Mouse (Mus musculus) lung, postnatal 0 days (tissue): ENCODE measurements around the gene Hyal2. TPM values are rescaled to one million over a fixed set of nuclear protein-coding genes. Genes with fewer than 3 reads are reported as not detected.

ENCODE experiments used
- ATAC-seq: fragments of 200-750 bp; cut with Nextera tagmentation; 2 replicates; pipeline ENCODE4 v1.8.0; 2017; ENCODE audit warnings: moderate library complexity
- DNase-seq: peaks from one replicate; pipeline ENCODE4 v3.0.0-alpha.2; 2016; ENCODE audit warnings: low spot score
- H3K27ac ChIP-seq: fragments of 300-500 bp; sonication (generic); 2 replicates; pipeline ENCODE4 v1.5.1; 2014; ENCODE audit warnings: antibody characterized with exemption, mild to moderate bottlenecking, low read length, mixed read lengths
- H3K27me3 ChIP-seq: fragments of 300-500 bp; sonication (generic); replicated peaks from 2 replicates; pipeline ENCODE4 v1.6.1; 2014; ENCODE audit warnings: low read length, mixed read lengths; ENCODE audit not compliant: insufficient read depth
- H3K36me3 ChIP-seq: fragments of 300-500 bp; sonication (generic); 2 replicates; pipeline ENCODE4 v1.6.1; 2014; ENCODE audit warnings: low read length, mixed read lengths; ENCODE audit not compliant: insufficient read depth
- H3K4me1 ChIP-seq: fragments of 300-500 bp; sonication (generic); 2 replicates; pipeline ENCODE4 v1.6.1; 2014; ENCODE audit warnings: antibody characterized with exemption, low read depth, low read length, mixed read lengths; ENCODE audit not compliant: insufficient read depth
- H3K4me2 ChIP-seq: fragments of 300-500 bp; sonication (generic); replicated peaks from 2 replicates; pipeline ENCODE4 v1.6.1; 2014; ENCODE audit warnings: low read depth, mild to moderate bottlenecking, low read length, moderate library complexity, mixed read lengths
- H3K4me3 ChIP-seq: fragments of 300-500 bp; sonication (generic); 2 replicates; pipeline ENCODE4 v1.5.1; 2014; ENCODE audit warnings: low read depth, low read length
- H3K9ac ChIP-seq: fragments of 300-500 bp; sonication (generic); replicated peaks from 2 replicates; pipeline ENCODE4 v1.6.1; 2014; ENCODE audit warnings: low read depth, mild to moderate bottlenecking
- H3K9me3 ChIP-seq: fragments of 300-500 bp; sonication (generic); 2 replicates; pipeline ENCODE4 v1.6.1; 2016; ENCODE audit warnings: low read length, mixed read lengths
- CTCF ChIP-seq: IDR thresholded peaks from 2 replicates; pipeline ENCODE4 v1.5.1; 2016; ENCODE audit warnings: antibody characterized with exemption, mild to moderate bottlenecking
- EP300 ChIP-seq: IDR thresholded peaks from 2 replicates; pipeline ENCODE4 v1.6.1; 2016; ENCODE audit warnings: antibody characterized with exemption, mild to moderate bottlenecking, control low read depth
- WGBS: fragments of 180-500 bp; shearing (Covaris S2); extraction: QIAGEN DNeasy Blood & Tissue Kit; methylation state at CpG from one replicate; pipeline ENCODE4 v1.1.7; 2014; 5-methylcytosine and 5-hydroxymethylcytosine counted together
- polyA plus RNA-seq: library from polyadenylated mRNA; unstranded; fragments of >200 nt; fragmentation: Nextera tagmentation; extraction: Ambion mirVana; gene quantifications from 2 replicates; pipeline ENCODE4 v1.2.1, GENCODE M21; 2015

Gene Hyal2
- polyA plus RNA-seq, 1 experiment from 2014 or later = 103 TPM

GRCm38 (mm10) chr9:107605041-107605661, 37.4 kb downstream of the Hyal2 start:
- Histone ChIP-seq H3K36me3 (no peaks in the 10 kb centered on the region), H3K9me3 (no peaks in the 10 kb centered on the region), H3K27ac (peak overlapping the region; percentile 91; the same call in 1 of the 2 replicates), H3K4me1 (no peaks in the 10 kb centered on the region; the same call in 1 of the 2 replicates), H3K4me2 (peak overlapping the region; percentile 41), H3K9ac (0 out of 2 replicates have a peak overlapping the region, but pooled peaks have one; percentile 12), H3K4me3 (no peak overlapping the region), H3K27me3 (no peaks in the 10 kb centered on the region)
- no peak for TF ChIP-seq CTCF
- 30% methylated on average over 21 of the region's 23 CpGs for WGBS
- DNase-seq (peak; percentile 84), ATAC-seq (peak; percentile 58)

DNA sequence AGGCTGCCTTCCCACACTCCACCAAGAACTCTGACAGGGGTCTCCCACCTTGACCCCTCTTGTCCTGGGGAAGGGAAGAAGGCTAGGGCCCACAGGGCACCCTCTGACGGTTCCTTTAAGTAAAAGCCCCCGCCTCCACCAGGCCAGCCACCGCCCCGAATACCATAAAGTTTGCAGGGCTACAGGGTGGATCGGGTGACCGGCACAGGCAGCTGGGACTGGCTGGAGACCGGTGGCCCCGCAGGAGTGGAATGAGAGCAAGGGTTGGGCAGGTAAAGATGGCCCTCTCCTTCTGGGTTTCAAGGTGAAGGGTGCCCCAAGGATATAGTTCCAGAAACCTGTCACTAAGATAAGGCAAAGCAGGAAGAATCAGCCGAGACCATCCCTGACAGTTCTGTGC, 38.8 kb downstream of the Hyal2 start:
- H3K27ac ChIP-seq = peak overlapping the region; percentile 91
- peak; percentile 18; the same call in 1 of the 2 replicates for ATAC-seq
- H3K9ac ChIP-seq = 0 out of 2 replicates have a peak overlapping the region, but pooled peaks have one; percentile 26
- no peaks in the 10 kb centered on the region for H3K9me3 ChIP-seq
- H3K27me3 ChIP-seq = no peaks in the 10 kb centered on the region
- TF ChIP-seq CTCF (no peak), EP300 (no peak)
- H3K4me2 ChIP-seq = peak overlapping the region; percentile 44
- no peaks in the 10 kb centered on the region for H3K36me3 ChIP-seq
- peak overlapping the region; percentile 19 for H3K4me3 ChIP-seq
- no peak for DNase-seq
- 26% methylated on average over 9 of the region's 9 CpGs for WGBS
- H3K4me1 ChIP-seq = peaks cover 10% of the 10 kb centered on the region

GRCm38 (mm10) chr9:107607036-107607435, 39.3 kb downstream of the Hyal2 start:
- TF ChIP-seq EP300 (no peak), CTCF (no peak)
- Histone ChIP-seq H3K36me3 (no peaks in the 10 kb centered on the region), H3K27ac (peak overlapping the region; percentile 91), H3K4me3 (peak overlapping the region; percentile 19), H3K9ac (0 out of 2 replicates have a peak overlapping the region, but pooled peaks have one; percentile 26), H3K4me1 (peaks cover 15% of the 10 kb centered on the region), H3K9me3 (no peaks in the 10 kb centered on the region), H3K4me2 (peak overlapping the region; percentile 44), H3K27me3 (no peaks in the 10 kb centered on the region)
- DNase-seq (no peak), ATAC-seq (no peak)
- 63% methylated on average over 2 of the region's 2 CpGs for WGBS

DNA sequence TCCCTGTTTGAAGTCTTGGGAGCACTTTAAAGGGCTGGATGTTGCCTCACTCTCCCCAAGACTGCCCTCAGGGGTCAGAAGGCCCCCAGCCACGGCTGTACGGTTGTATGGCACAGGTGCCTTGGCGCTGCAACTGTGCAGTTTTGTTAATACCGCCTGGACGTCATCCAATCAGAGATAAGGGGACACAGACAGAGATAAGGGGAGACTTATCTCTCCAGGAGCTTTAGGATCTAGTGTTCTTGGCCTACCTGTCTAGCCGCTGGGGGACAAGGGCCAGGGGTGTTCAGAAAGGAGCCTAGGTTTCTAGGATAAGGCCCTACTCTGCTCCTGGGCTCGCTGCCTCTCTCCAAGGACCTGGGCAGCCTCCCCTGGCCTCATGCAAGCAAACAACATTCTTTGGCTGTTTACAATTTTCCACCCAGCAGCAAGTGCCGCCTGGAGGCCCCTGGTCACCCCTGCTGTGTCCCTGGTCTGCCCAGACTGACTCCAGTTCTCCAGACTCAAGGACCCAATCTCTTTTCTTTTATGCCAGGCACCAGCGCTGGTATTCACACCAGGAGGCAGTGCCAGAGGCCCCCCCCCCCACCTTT, 40.0 kb downstream of the Hyal2 start:
- H3K4me3 ChIP-seq = no peak overlapping the region
- ATAC-seq = peak; percentile 8
- peak overlapping the region; percentile 44 for H3K4me2 ChIP-seq
- no peak; the same call in 1 of the 2 replicates for TF ChIP-seq CTCF
- TF ChIP-seq EP300 = peak; percentile 37; the same call in 1 of the 2 replicates
- WGBS = 38% methylated on average over 9 of the region's 9 CpGs
- H3K9me3 ChIP-seq = no peaks in the 10 kb centered on the region
- H3K27me3 ChIP-seq = no peaks in the 10 kb centered on the region
- H3K36me3 ChIP-seq = no peaks in the 10 kb centered on the region
- H3K9ac ChIP-seq = peak overlapping the region; percentile 26; the same call in 1 of the 2 replicates
- peak overlapping the region; percentile 91 for H3K27ac ChIP-seq
- peak; percentile 68 for DNase-seq
- H3K4me1 ChIP-seq = peaks cover 15% of the 10 kb centered on the region

- H3K4me3 ChIP-seq = no peak within 1 kb of the TSS
- DNase-seq (peak; percentile 82), ATAC-seq (peak; percentile 27)
- no peaks in the 10 kb centered on the region for H3K27me3 ChIP-seq
- 38% methylated on average over 12 of the region's 12 CpGs for WGBS
- H3K4me2 ChIP-seq = peak within 1 kb of the TSS; percentile 44
- H3K27ac ChIP-seq = peak within 1 kb of the TSS; percentile 91
- peaks cover 18% of the 10 kb centered on the region for H3K4me1 ChIP-seq
- TF ChIP-seq EP300 (no peak), CTCF (no peak)
- no peaks in the 10 kb centered on the region for H3K9me3 ChIP-seq
- H3K9ac ChIP-seq = no peak within 1 kb of the TSS
- no peaks in the 10 kb centered on the region for H3K36me3 ChIP-seq
These were observed 41.1 kb downstream of the Hyal2 start, which contains the start of gene Sema3b for GRCm38 (mm10) chr9:107608741-107609432. Gene Sema3b, minus strand, starts transcription at chr9:107609229.

GRCm38 (mm10) chr9:107609433-107609830, 41.7 kb downstream of the Hyal2 start:
- no peak overlapping the region for H3K9ac ChIP-seq
- peaks cover 18% of the 10 kb centered on the region for H3K4me1 ChIP-seq
- no peak overlapping the region for H3K4me3 ChIP-seq
- no peaks in the 10 kb centered on the region for H3K27me3 ChIP-seq
- no peak overlapping the region for H3K4me2 ChIP-seq
- 70% methylated on average over 4 of the region's 4 CpGs for WGBS
- H3K36me3 ChIP-seq = 0 out of 2 replicates have a peak, but pooled peaks cover under 1% of the 10 kb centered on the region
- DNase-seq = no peak
- H3K9me3 ChIP-seq = no peaks in the 10 kb centered on the region
- ATAC-seq = no peak
- no peak overlapping the region for H3K27ac ChIP-seq
- no peak for TF ChIP-seq CTCF
- TF ChIP-seq EP300 = no peak
